Mouse (Mus musculus) central nervous system, embryonic 14 days (tissue): ENCODE measurements around the gene Spata31. TPM values are rescaled to one million over a fixed set of nuclear protein-coding genes. Genes with fewer than 3 reads are reported as not detected.

Experiments
- polyA plus RNA-seq: library from polyadenylated mRNA; depleted of rRNA; stranded (reverse); fragments of >200 nt; gene quantifications from 2 replicates; pipeline ENCODE4 v1.2.3, GENCODE M21; 2012; rRNA removed

Spata31 gene
- polyA plus RNA-seq: not detected in 2 replicates

GRCm38 (mm10) chr13:64917191-64917590 is at the start of gene Spata31:
Gene Spata31 (plus strand): TSS chr13:64917406.

GRCm38 (mm10) chr13:64903585-64904208 is 13.5 kb upstream of the Spata31 start, which contains the start of gene Cntnap3:
Gene Cntnap3 (minus strand): TSS chr13:64903955.

Other genes with a start within 250 kb of the Spata31 start
- 1.1 and 2.4 TPM in 2 replicates for gene Cntnap3, start 13.5 kb upstream of the Spata31 start, polyA plus RNA-seq
- not detected in 2 replicates for gene Spata31d1c, start 115.7 kb downstream of the Spata31 start, polyA plus RNA-seq
- not detected in 2 replicates for gene Prss47, start 135.4 kb downstream of the Spata31 start, polyA plus RNA-seq
- 19.5 and 20.8 TPM in 2 replicates for gene Mfsd14b, start 195.6 kb downstream of the Spata31 start, polyA plus RNA-seq
- not detected in 2 replicates for gene Olfr465-ps1, start 220.7 kb downstream of the Spata31 start, polyA plus RNA-seq
- not detected in 2 replicates for gene Olfr466, start 232.8 kb downstream of the Spata31 start, polyA plus RNA-seq